Mouse (Mus musculus): ENCODE measurements around the gene Olfr111. TPM values are rescaled to one million over a fixed set of nuclear protein-coding genes. Genes with fewer than 3 reads are reported as not detected.
"Not testable (repeated sequence)": the region's sequence is repeated elsewhere in the genome, so short reads cannot be mapped to it uniquely, and the experiment has no call there.

Olfr111 gene
- polyA plus RNA-seq (2016; fragmentation: Nextera tagmentation; extraction: Ambion mirVana): not detected in 2 replicates

GRCm38 (mm10) chr17:37507730-37508129, at the start of gene Olfr111:
Olfr111 (plus strand) TSS chr17:37508030.
- H3K36me3 ChIP-seq (replicated peaks): no peaks in the 10 kb centered on the region
- H3K9me3 ChIP-seq: no peaks in the 10 kb centered on the region
- no peaks in the 10 kb centered on the region for H3K4me1 ChIP-seq
- H3K27me3 ChIP-seq (replicated peaks; ENCODE audit: low read depth, poor library complexity, severe bottlenecking): no peaks in the 10 kb centered on the region
- H3K27ac ChIP-seq (replicated peaks): no peak within 1 kb of the TSS
- DNase-seq (ENCODE audit: low spot score): no peak
- no peak within 1 kb of the TSS for H3K4me3 ChIP-seq
- WGBS: 90% methylated on average over 4 of the region's 4 CpGs

GRCm38 (mm10) chr17:37458616-37459015, 49.2 kb upstream of the Olfr111 start, which contains the start of gene Olfr109:
Olfr109 (plus strand) TSS chr17:37458916.
- Histone ChIP-seq H3K9me3 (no peaks in the 10 kb centered on the region; the same call in 1 of the 2 replicates), H3K27me3 (replicated peaks; ENCODE audit: low read depth, poor library complexity, severe bottlenecking) (no peaks in the 10 kb centered on the region), H3K27ac (replicated peaks) (no peak within 1 kb of the TSS), H3K36me3 (replicated peaks) (no peaks in the 10 kb centered on the region), H3K4me3 (no peak within 1 kb of the TSS), H3K4me1 (no peaks in the 10 kb centered on the region)
- 88% methylated on average over 1 of the region's 1 CpGs for WGBS
- DNase-seq (ENCODE audit: low spot score): no peak

GRCm38 (mm10) chr17:37483452-37483851, 24.4 kb upstream of the Olfr111 start, which contains the start of gene H2-M2:
H2-M2 (minus strand) TSS chr17:37483552.
- WGBS: 79% methylated on average over 2 of the region's 2 CpGs
- Histone ChIP-seq H3K4me1 (no peaks in the 10 kb centered on the region), H3K27me3 (replicated peaks; ENCODE audit: low read depth, poor library complexity, severe bottlenecking) (no peaks in the 10 kb centered on the region), H3K4me3 (no peak within 1 kb of the TSS), H3K27ac (replicated peaks) (no peak within 1 kb of the TSS), H3K36me3 (replicated peaks) (no peaks in the 10 kb centered on the region), H3K9me3 (peaks cover 4% of the 10 kb centered on the region; the same call in 1 of the 2 replicates)
- DNase-seq (ENCODE audit: low spot score): no peak

GRCm38 (mm10) chr17:37491930-37492518, 15.8 kb upstream of the Olfr111 start, which contains the start of gene Olfr110:
Olfr110 (plus strand) TSS chr17:37492468.
- H3K9me3 ChIP-seq: no peaks in the 10 kb centered on the region
- WGBS: 58% methylated on average over 1 of the region's 1 CpGs
- no peaks in the 10 kb centered on the region for H3K36me3 ChIP-seq (replicated peaks)
- no peak within 1 kb of the TSS for H3K27ac ChIP-seq (replicated peaks)
- DNase-seq (ENCODE audit: low spot score): no peak
- no peaks in the 10 kb centered on the region for H3K4me1 ChIP-seq
- H3K4me3 ChIP-seq: no peak within 1 kb of the TSS
- H3K27me3 ChIP-seq (replicated peaks; ENCODE audit: low read depth, poor library complexity, severe bottlenecking): no peaks in the 10 kb centered on the region

GRCm38 (mm10) chr17:37524612-37525011, 16.8 kb downstream of the Olfr111 start:
- not testable (repeated sequence) for DNase-seq (ENCODE audit: low spot score); H3K4me3 ChIP-seq; H3K27ac ChIP-seq (replicated peaks); H3K9me3 ChIP-seq; H3K36me3 ChIP-seq (replicated peaks); H3K27me3 ChIP-seq (replicated peaks; ENCODE audit: low read depth, poor library complexity, severe bottlenecking); H3K4me1 ChIP-seq

GRCm38 (mm10) chr17:37525427-37525826, 17.6 kb downstream of the Olfr111 start:
- not testable (repeated sequence) for H3K9me3 ChIP-seq; H3K4me1 ChIP-seq; H3K27ac ChIP-seq (replicated peaks); H3K36me3 ChIP-seq (replicated peaks); H3K27me3 ChIP-seq (replicated peaks; ENCODE audit: low read depth, poor library complexity, severe bottlenecking); H3K4me3 ChIP-seq; DNase-seq (ENCODE audit: low spot score)
- 76% methylated on average over 1 of the region's 1 CpGs for WGBS

GRCm38 (mm10) chr17:37535173-37535572, 27.3 kb downstream of the Olfr111 start:
- Histone ChIP-seq H3K36me3 (replicated peaks) (no peaks in the 10 kb centered on the region), H3K27ac (replicated peaks) (no peak overlapping the region), H3K9me3 (no peaks in the 10 kb centered on the region), H3K27me3 (replicated peaks; ENCODE audit: low read depth, poor library complexity, severe bottlenecking) (no peaks in the 10 kb centered on the region), H3K4me1 (no peaks in the 10 kb centered on the region), H3K4me3 (no peak overlapping the region)
- no peak for DNase-seq (ENCODE audit: low spot score)

- not testable (repeated sequence) for H3K4me1 ChIP-seq
- WGBS: 67% methylated on average over 1 of the region's 1 CpGs
These were observed 30.6 kb downstream of the Olfr111 start for GRCm38 (mm10) chr17:37538416-37538815.

GRCm38 (mm10) chr17:37541454-37542119, 33.8 kb downstream of the Olfr111 start:
- H3K27me3 ChIP-seq (replicated peaks; ENCODE audit: low read depth, poor library complexity, severe bottlenecking): no peaks in the 10 kb centered on the region
- no peak overlapping the region for H3K4me3 ChIP-seq
- no peaks in the 10 kb centered on the region for H3K4me1 ChIP-seq
- H3K27ac ChIP-seq (replicated peaks): no peak overlapping the region
- H3K36me3 ChIP-seq (replicated peaks): no peaks in the 10 kb centered on the region
- 87% methylated on average over 4 of the region's 4 CpGs for WGBS
- H3K9me3 ChIP-seq: no peaks in the 10 kb centered on the region
- no peak for DNase-seq (ENCODE audit: low spot score)

More at GRCm38 (mm10) chr17:37538416-37538815, 30.6 kb downstream of the Olfr111 start:
- H3K36me3 ChIP-seq (replicated peaks); H3K27ac ChIP-seq (replicated peaks); H3K4me3 ChIP-seq; H3K27me3 ChIP-seq (replicated peaks; ENCODE audit: low read depth, poor library complexity, severe bottlenecking); H3K9me3 ChIP-seq; DNase-seq (ENCODE audit: low spot score): not testable (repeated sequence)

GRCm38 (mm10) chr17:37543800-37544435, 36.1 kb downstream of the Olfr111 start:
- Histone ChIP-seq H3K27me3 (replicated peaks; ENCODE audit: low read depth, poor library complexity, severe bottlenecking) (no peaks in the 10 kb centered on the region), H3K27ac (replicated peaks) (no peak overlapping the region), H3K9me3 (no peaks in the 10 kb centered on the region), H3K4me1 (no peaks in the 10 kb centered on the region), H3K36me3 (replicated peaks) (no peaks in the 10 kb centered on the region), H3K4me3 (no peak overlapping the region)
- DNase-seq (ENCODE audit: low spot score): no peak
- 45% methylated on average over 3 of the region's 3 CpGs for WGBS

- no peak for DNase-seq (ENCODE audit: low spot score)
- no peak overlapping the region for H3K27ac ChIP-seq (replicated peaks)
- 75% methylated on average over 1 of the region's 1 CpGs for WGBS
These were observed 51.2 kb downstream of the Olfr111 start for GRCm38 (mm10) chr17:37558913-37559615.

GRCm38 (mm10) chr17:37569351-37569750, 61.5 kb downstream of the Olfr111 start, which contains the start of gene Olfr112:
Olfr112 (minus strand) TSS chr17:37569451.
- Histone ChIP-seq H3K27ac (replicated peaks) (no peak within 1 kb of the TSS), H3K4me3 (no peak within 1 kb of the TSS)

More at GRCm38 (mm10) chr17:37558913-37559615, 51.2 kb downstream of the Olfr111 start:
- Histone ChIP-seq H3K27me3 (replicated peaks; ENCODE audit: low read depth, poor library complexity, severe bottlenecking) (no peaks in the 10 kb centered on the region), H3K4me1 (no peaks in the 10 kb centered on the region), H3K4me3 (no peak overlapping the region), H3K36me3 (replicated peaks) (no peaks in the 10 kb centered on the region), H3K9me3 (no peaks in the 10 kb centered on the region)

More at GRCm38 (mm10) chr17:37569351-37569750, 61.5 kb downstream of the Olfr111 start, which contains the start of gene Olfr112:
- Histone ChIP-seq H3K9me3 (no peaks in the 10 kb centered on the region), H3K27me3 (replicated peaks; ENCODE audit: low read depth, poor library complexity, severe bottlenecking) (no peaks in the 10 kb centered on the region), H3K4me1 (no peaks in the 10 kb centered on the region), H3K36me3 (replicated peaks) (no peaks in the 10 kb centered on the region)
- DNase-seq (ENCODE audit: low spot score): no peak
